Mouse (Mus musculus): Measurements from ENCODE around the gene Tbl2.

- no peak for TF ChIP-seq CTCF (IDR thresholded peaks at IDR 0.05; ENCODE audit: insufficient read depth, low read length)
- 0 out of 2 replicates have a peak, but pooled peaks have one; percentile 39 for TF ChIP-seq POLR2A (IDR thresholded peaks at IDR 0.05; ENCODE audit: borderline replicate concordance, extremely low read depth, low read depth, low read length)
Measured at GRCm38 (mm10) chr5:135187349-135188213, 38.1 kb downstream of the Tbl2 start.
